Mouse (Mus musculus) liver, adult 2 months (tissue): ENCODE measurements around the gene B4galt5. TPM values are rescaled to one million over a fixed set of nuclear protein-coding genes. Genes with fewer than 3 reads are reported as not detected.
A peak's percentile ranks its signal among the peaks of the same experiment; 100 is the strongest.

Experiments
- DNase-seq: peaks from one replicate; pipeline ENCODE4 v3.0.0-alpha.2; 2011; ENCODE audit warnings: low read depth, low spot score; ENCODE audit errors: extremely low read depth
- H3K27ac ChIP-seq: fragments of 200-500 bp; replicated peaks from 2 replicates; pipeline ENCODE4 v1.5.1; 2012; ENCODE audit warnings: low read depth, mild to moderate bottlenecking, control low read depth, inconsistent platforms, low read length; ENCODE audit not compliant: insufficient read depth
- H3K27me3 ChIP-seq: fragments of 200-500 bp; 2 replicates; pipeline ENCODE4 v1.6.1; 2012; ENCODE audit warnings: mild to moderate bottlenecking, moderate library complexity, low read length, inconsistent platforms; ENCODE audit not compliant: control insufficient read depth, insufficient read depth
- H3K36me3 ChIP-seq: fragments of 200-500 bp; 2 replicates; pipeline ENCODE4 v1.6.1; 2012; ENCODE audit warnings: low read length, inconsistent platforms; ENCODE audit not compliant: control insufficient read depth, insufficient read depth
- H3K4me1 ChIP-seq: fragments of 200-500 bp; 2 replicates; pipeline ENCODE4 v1.6.1; 2011; ENCODE audit warnings: low read length; ENCODE audit not compliant: control insufficient read depth, insufficient read depth
- H3K4me3 ChIP-seq: fragments of 200-500 bp; 2 replicates; pipeline ENCODE4 v1.5.1; 2011; ENCODE audit warnings: low read depth, mild to moderate bottlenecking, control low read depth, low read length, moderate library complexity; ENCODE audit not compliant: insufficient read depth
- H3K79me2 ChIP-seq: fragments of 200-500 bp; 2 replicates; pipeline ENCODE4 v1.6.1; 2012; ENCODE audit warnings: inconsistent platforms, mild to moderate bottlenecking, low read length, moderate library complexity; ENCODE audit not compliant: control insufficient read depth, insufficient read depth
- H3K9ac ChIP-seq: fragments of 200-500 bp; 2 replicates; pipeline ENCODE4 v1.6.1; 2012; ENCODE audit warnings: low read depth, mild to moderate bottlenecking, control low read depth, inconsistent platforms, low read length
- CTCF ChIP-seq: fragments of 200-500 bp; IDR thresholded peaks from 2 replicates; pipeline ENCODE4 v1.5.1; 2011; ENCODE audit warnings: low read depth, low read length, control low read depth
- POLR2A ChIP-seq: fragments of 200-500 bp; IDR thresholded peaks from 2 replicates; pipeline ENCODE4 v1.6.1; 2011; ENCODE audit warnings: low read length, control low read depth; ENCODE audit not compliant: insufficient read depth; ENCODE audit errors: extremely low read depth
- WGBS: fragments of 180-500 bp; shearing (Covaris S2); methylation state at CpG from one replicate; pipeline ENCODE4 v1.1.7; 2018; 5-methylcytosine and 5-hydroxymethylcytosine counted together
- polyA plus RNA-seq: library from polyadenylated mRNA; depleted of rRNA; stranded (reverse); fragments of >200 nt; gene quantifications from 2 replicates; pipeline ENCODE4 v1.2.3, GENCODE M21; 2012
- total RNA-seq: library from RNA; depleted of rRNA; stranded (reverse); fragments of >200 nt; gene quantifications from 2 replicates; pipeline ENCODE4 v1.2.3, GENCODE M21; 2014

B4galt5 gene
- total and polyA plus RNA-seq, 2 experiments, result 8.1 to 15.7 TPM

- H3K4me3 ChIP-seq, result no peak overlapping the region
- TF ChIP-seq CTCF (no peak), POLR2A (no peak)
- no peaks in the 10 kb centered on the region for H3K36me3 ChIP-seq
- no peak overlapping the region for H3K27ac ChIP-seq
- no peaks in the 10 kb centered on the region for H3K79me2 ChIP-seq
- no peaks in the 10 kb centered on the region for H3K27me3 ChIP-seq
- 88% methylated on average over 7 of the region's 7 CpGs for WGBS
- H3K9ac ChIP-seq, result no peak overlapping the region
- no peak for DNase-seq
- H3K4me1 ChIP-seq, result 0 out of 2 replicates have a peak, but pooled peaks cover 2% of the 10 kb centered on the region
These were observed 54.8 kb downstream of the B4galt5 start for GRCm38 (mm10) chr2:167294216-167294615.

- Histone ChIP-seq H3K79me2 (no peaks in the 10 kb centered on the region), H3K27me3 (no peaks in the 10 kb centered on the region), H3K9ac (no peak overlapping the region), H3K27ac (no peak overlapping the region), H3K4me3 (no peak overlapping the region), H3K36me3 (no peaks in the 10 kb centered on the region), H3K4me1 (0 out of 2 replicates have a peak, but pooled peaks cover 2% of the 10 kb centered on the region)
- DNase-seq, result peak; percentile 68
- TF ChIP-seq CTCF (no peak), POLR2A (no peak)
- 55% methylated on average over 13 of the region's 13 CpGs for WGBS
These were observed 55.5 kb downstream of the B4galt5 start for GRCm38 (mm10) chr2:167293289-167294085.

GRCm38 (mm10) chr2:167292854-167293253 is 56.1 kb downstream of the B4galt5 start:
- Histone ChIP-seq H3K4me3 (no peak overlapping the region), H3K4me1 (0 out of 2 replicates have a peak, but pooled peaks cover 2% of the 10 kb centered on the region), H3K9ac (no peak overlapping the region), H3K79me2 (no peaks in the 10 kb centered on the region), H3K27ac (no peak overlapping the region), H3K36me3 (no peaks in the 10 kb centered on the region), H3K27me3 (no peaks in the 10 kb centered on the region)
- no peak for DNase-seq
- TF ChIP-seq POLR2A (no peak), CTCF (0 out of 2 replicates have a peak, but pooled peaks have one; percentile 8)
- WGBS, result 14% methylated on average over 6 of the region's 6 CpGs

GRCm38 (mm10) chr2:167292151-167292591 is 56.8 kb downstream of the B4galt5 start:
- Histone ChIP-seq H3K27ac (no peak overlapping the region), H3K79me2 (no peaks in the 10 kb centered on the region), H3K4me1 (0 out of 2 replicates have a peak, but pooled peaks cover 2% of the 10 kb centered on the region), H3K36me3 (no peaks in the 10 kb centered on the region), H3K4me3 (no peak overlapping the region), H3K27me3 (no peaks in the 10 kb centered on the region), H3K9ac (no peak overlapping the region)
- 64% methylated on average over 4 of the region's 4 CpGs for WGBS
- peak; percentile 38 for DNase-seq
- TF ChIP-seq POLR2A, result no peak
- no peak for TF ChIP-seq CTCF

- Histone ChIP-seq H3K27me3 (no peaks in the 10 kb centered on the region), H3K79me2 (no peaks in the 10 kb centered on the region), H3K4me3 (no peak overlapping the region), H3K27ac (no peak overlapping the region), H3K4me1 (0 out of 2 replicates have a peak, but pooled peaks cover 2% of the 10 kb centered on the region), H3K36me3 (no peaks in the 10 kb centered on the region), H3K9ac (no peak overlapping the region)
- TF ChIP-seq CTCF (no peak), POLR2A (no peak)
- 79% methylated on average over 11 of the region's 11 CpGs for WGBS
- no peak for DNase-seq
These were observed 57.3 kb downstream of the B4galt5 start for GRCm38 (mm10) chr2:167291656-167292055.

GRCm38 (mm10) chr2:167281461-167281860 is 67.5 kb downstream of the B4galt5 start:
- Histone ChIP-seq H3K9ac (no peak overlapping the region), H3K79me2 (no peaks in the 10 kb centered on the region), H3K4me1 (no peaks in the 10 kb centered on the region), H3K36me3 (no peaks in the 10 kb centered on the region), H3K4me3 (no peak overlapping the region), H3K27me3 (no peaks in the 10 kb centered on the region), H3K27ac (no peak overlapping the region)
- TF ChIP-seq CTCF (no peak), POLR2A (no peak)
- DNase-seq, result no peak
- 92% methylated on average over 13 of the region's 13 CpGs for WGBS
